ENCODE assay signal across 10 mouse cellular contexts in the genomic region with DNA sequence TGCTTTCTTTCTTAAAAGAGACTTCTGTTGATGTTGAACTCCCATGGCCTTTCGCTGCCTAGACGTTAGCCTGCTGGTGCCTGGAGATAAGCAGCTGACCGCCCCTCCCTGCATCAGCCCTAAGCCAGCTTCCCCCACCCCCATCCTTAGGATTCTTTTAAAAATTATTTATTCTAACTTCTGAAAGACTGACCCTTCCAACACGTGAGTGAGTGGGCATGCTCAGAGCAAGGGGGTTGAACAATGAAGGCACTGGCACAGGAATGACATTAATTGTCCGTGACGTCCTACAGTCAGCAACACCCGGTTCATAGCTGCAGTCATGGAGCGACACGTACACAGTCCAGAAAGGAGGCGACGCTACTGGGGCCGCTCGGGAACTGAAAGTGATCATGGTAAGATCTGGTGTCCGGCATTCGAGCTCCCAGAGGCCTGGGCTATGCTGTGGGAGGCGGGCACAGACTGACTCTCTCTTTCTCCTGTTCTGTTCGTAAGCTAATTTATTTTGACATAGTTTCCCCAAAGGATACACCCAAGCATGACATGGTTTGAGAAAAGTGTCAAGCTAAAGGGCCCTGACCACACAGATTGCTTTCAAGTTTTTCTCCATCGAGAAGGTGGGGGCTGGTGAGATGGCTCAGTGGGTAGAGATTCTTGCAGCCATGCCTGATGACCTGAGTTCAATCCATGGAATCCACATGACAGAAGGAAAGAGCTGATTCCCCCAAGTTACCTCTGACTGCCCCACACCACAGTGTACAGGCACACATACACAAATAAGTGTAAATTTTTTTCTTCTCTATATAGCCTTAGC. TPM values are rescaled to one million over a fixed set of nuclear protein-coding genes. Genes with fewer than 3 reads are reported as not detected.
DNase-seq lines count a peak whose midpoint lies in the region; ATAC-seq and TF ChIP-seq lines count a peak whose summit lies in the region.
"Had no signal": no experiment of that assay in that cellular context is flagged by ENCODE, and none has a peak within 500 bp of the region (broad histone marks: within the 10 kb centered on the region; RNA-seq: fewer than 3 reads in every experiment).

No protein-coding gene starts in this region.

- no peak overlapping the region for H3K9ac ChIP-seq in forebrain, embryonic 12.5 days
- no peak overlapping the region for H3K9ac ChIP-seq in forebrain, embryonic 11.5 days (ENCODE audit: low read length)
- no peak overlapping the region for H3K9ac ChIP-seq in midbrain, postnatal 0 days (replicated peaks; ENCODE audit: low read length, poor library complexity, severe bottlenecking)
- H3K9ac ChIP-seq: limb, embryonic 13.5 days had no signal

- DNase-seq in forebrain, embryonic 11.5 days (ENCODE audit: low spot score), result no peak
- DNase-seq in midbrain, embryonic 10.5 days (ENCODE audit: low spot score), result no peak
- no peak for DNase-seq in midbrain, postnatal 0 days (ENCODE audit: low spot score)
- peak; percentile 14 to 44 for DNase-seq in lung, postnatal 4 days
- DNase-seq in yolk sac, embryonic 10.5 days (ENCODE audit: low spot score), result peak; percentile 21
- no peak for DNase-seq in gastrocnemius, postnatal 25 days
- no peak for DNase-seq in frontal cortex, postnatal 14 days (ENCODE audit: low spot score in 2 of 2)
- DNase-seq: right cerebral cortex, postnatal 4 days had no signal

- TF ChIP-seq CTCF in midbrain, postnatal 0 days (IDR thresholded peaks at IDR 0.05), result no peak

- H3K27me3 ChIP-seq in forebrain, embryonic 12.5 days, result no peaks in the 10 kb centered on the region
- H3K27me3 ChIP-seq in forebrain, embryonic 11.5 days (ENCODE audit: control insufficient read depth, insufficient read depth, low read length), result no peaks in the 10 kb centered on the region
- H3K27me3 ChIP-seq in midbrain, embryonic 10.5 days (ENCODE audit: low read depth, poor library complexity, severe bottlenecking), result no peaks in the 10 kb centered on the region
- H3K27me3 ChIP-seq in midbrain, postnatal 0 days (ENCODE audit: insufficient read depth, low read length), result no peaks in the 10 kb centered on the region
- H3K27me3 ChIP-seq: limb, embryonic 13.5 days had no signal

- peaks cover 32% of the 10 kb centered on the region; the same call in 1 of the 2 replicates for H3K4me1 ChIP-seq in forebrain, embryonic 12.5 days
- H3K4me1 ChIP-seq in forebrain, embryonic 11.5 days (replicated peaks; ENCODE audit: control insufficient read depth, insufficient read depth, low read length), result no peaks in the 10 kb centered on the region; the same call in 1 of the 2 replicates
- peaks cover 67% of the 10 kb centered on the region for H3K4me1 ChIP-seq in midbrain, embryonic 10.5 days
- H3K4me1 ChIP-seq in midbrain, postnatal 0 days (ENCODE audit: insufficient read depth, low read length), result 0 out of 2 replicates have a peak, but pooled peaks cover 7% of the 10 kb centered on the region

- WGBS in forebrain, embryonic 12.5 days, result 85% methylated on average over 18 of the region's 18 CpGs
- 82% methylated on average over 18 of the region's 18 CpGs for WGBS in forebrain, embryonic 11.5 days
- WGBS in midbrain, embryonic 10.5 days, result 75% methylated on average over 18 of the region's 18 CpGs
- 43% methylated on average over 18 of the region's 18 CpGs for WGBS in midbrain, postnatal 0 days

- ATAC-seq in forebrain, embryonic 12.5 days (ENCODE audit: low FRiP score), result 0 out of 2 replicates have a peak, but pooled peaks have one; percentile 15
- ATAC-seq in forebrain, embryonic 11.5 days (replicated peaks; ENCODE audit: low FRiP score), result no peak; the same call in 1 of the 2 replicates
- ATAC-seq in midbrain, postnatal 0 days (ENCODE audit: low FRiP score), result no peak

- H3K27ac ChIP-seq in forebrain, embryonic 12.5 days, result no peak overlapping the region
- H3K27ac ChIP-seq in forebrain, embryonic 11.5 days (ENCODE audit: low read depth, low read length), result no peak overlapping the region; the same call in 1 of the 2 replicates
- H3K27ac ChIP-seq in midbrain, embryonic 10.5 days (replicated peaks), result 0 out of 2 replicates have a peak overlapping the region, but pooled peaks have one; percentile 38
- no peak overlapping the region for H3K27ac ChIP-seq in midbrain, postnatal 0 days (ENCODE audit: low read depth, low read length)
- H3K27ac ChIP-seq: limb, embryonic 13.5 days had no signal

- no peaks in the 10 kb centered on the region for H3K9me3 ChIP-seq in forebrain, embryonic 12.5 days
- H3K9me3 ChIP-seq in forebrain, embryonic 11.5 days (ENCODE audit: control insufficient read depth, low read length), result no peaks in the 10 kb centered on the region
- no peaks in the 10 kb centered on the region for H3K9me3 ChIP-seq in midbrain, embryonic 10.5 days (replicated peaks)
- no peaks in the 10 kb centered on the region for H3K9me3 ChIP-seq in midbrain, postnatal 0 days (ENCODE audit: low read length)
- H3K9me3 ChIP-seq: limb, embryonic 13.5 days had no signal

- peaks cover 63% of the 10 kb centered on the region for H3K36me3 ChIP-seq in forebrain, embryonic 12.5 days (replicated peaks)
- no peaks in the 10 kb centered on the region; the same call in 1 of the 2 replicates for H3K36me3 ChIP-seq in forebrain, embryonic 11.5 days (ENCODE audit: control insufficient read depth, insufficient read depth, low read length)
- H3K36me3 ChIP-seq in midbrain, embryonic 10.5 days, result peaks cover 92% of the 10 kb centered on the region
- H3K36me3 ChIP-seq in midbrain, postnatal 0 days (ENCODE audit: insufficient read depth, low read length), result peaks cover 9% of the 10 kb centered on the region

- H3K4me3 ChIP-seq in forebrain, embryonic 12.5 days (replicated peaks), result no peak overlapping the region
- H3K4me3 ChIP-seq in forebrain, embryonic 11.5 days (ENCODE audit: low read depth, low read length), result no peak overlapping the region
- H3K4me3 ChIP-seq in midbrain, embryonic 10.5 days, result no peak overlapping the region
- H3K4me3 ChIP-seq in midbrain, postnatal 0 days (ENCODE audit: low read depth, low read length), result no peak overlapping the region
- H3K4me3 ChIP-seq: limb, embryonic 13.5 days had no signal

- H3K4me2 ChIP-seq in forebrain, embryonic 12.5 days, result no peak overlapping the region
- H3K4me2 ChIP-seq in forebrain, embryonic 11.5 days (ENCODE audit: low read depth, low read length, severe bottlenecking), result no peak overlapping the region
- no peak overlapping the region for H3K4me2 ChIP-seq in midbrain, postnatal 0 days (ENCODE audit: low read depth, low read length, poor library complexity, severe bottlenecking)
- H3K4me2 ChIP-seq: limb, embryonic 13.5 days had no signal

RNA-seq across cellular contexts. Expression of a gene that starts 25.8 kb away (rescaled TPM):
- not detected in 2 replicates for polyA plus RNA-seq in forebrain, embryonic 12.5 days (2016; fragmentation: Nextera tagmentation; extraction: Ambion mirVana)
- not detected in 2 replicates for polyA plus RNA-seq in forebrain, embryonic 11.5 days (2014; fragmentation: Nextera tagmentation; extraction: Ambion mirVana)
- polyA plus RNA-seq in midbrain, embryonic 10.5 days (2016; fragmentation: Nextera tagmentation; extraction: Ambion mirVana), result not detected in 2 replicates
- not detected in 2 replicates for total RNA-seq in midbrain, postnatal 0 days (2014; rRNA removed)
- polyA plus RNA-seq in midbrain, postnatal 0 days (2015; fragmentation: Nextera tagmentation; extraction: Ambion mirVana), result not detected in 2 replicates
- total RNA-seq in gastrocnemius, postnatal 25 days (2021), result not detected
- polyA plus RNA-seq: limb, embryonic 13.5 days had no signal

Comparison
In these comparisons a context has a peak if more than half of its experiments do, and no peak if none do; other contexts are left out.
1. DNase-seq: peak in lung, postnatal 4 days (2 of 2) and yolk sac, embryonic 10.5 days (single experiment); none in forebrain, embryonic 11.5 days (single experiment), midbrain, embryonic 10.5 days (single experiment), midbrain, postnatal 0 days (single experiment), gastrocnemius, postnatal 25 days (single experiment) and frontal cortex, postnatal 14 days (0 of 2).